Comparison of ENCODE assay signal across 9 mouse cellular contexts in the genomic region with DNA sequence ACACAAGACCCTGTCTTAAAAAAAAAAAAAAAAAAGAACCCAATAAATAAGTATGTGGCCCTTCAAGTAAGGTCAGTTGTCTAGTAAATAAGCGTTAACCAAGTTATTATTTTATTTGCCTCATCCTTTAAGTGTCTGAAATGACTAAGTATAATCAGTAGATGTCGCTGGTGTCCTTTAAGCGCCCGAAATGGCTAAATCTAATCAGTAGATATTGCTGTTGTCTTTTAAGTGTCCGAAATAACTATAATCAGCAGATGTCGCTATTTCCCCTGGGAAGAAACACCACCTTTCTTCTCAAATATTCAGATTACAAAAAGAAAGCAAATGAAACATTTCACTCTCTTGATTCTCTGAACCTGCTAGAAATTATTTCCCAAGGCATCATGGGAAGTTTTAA. TPM values are rescaled to one million over a fixed set of nuclear protein-coding genes. Genes with fewer than 3 reads are reported as not detected.
DNase-seq lines count a peak whose midpoint lies in the region; ATAC-seq lines count a peak whose summit lies in the region.
"Had no signal": no experiment of that assay in that cellular context is flagged by ENCODE, and none has a peak within 500 bp of the region (broad histone marks: within the 10 kb centered on the region; RNA-seq: fewer than 3 reads in every experiment).

No protein-coding gene starts in this region.

- no peaks in the 10 kb centered on the region for H3K4me1 ChIP-seq in intestine, embryonic 15.5 days (replicated peaks)
- no peaks in the 10 kb centered on the region for H3K4me1 ChIP-seq in intestine, embryonic 16.5 days (ENCODE audit: control insufficient read depth, insufficient read depth, low read length)

- no peaks in the 10 kb centered on the region for H3K9me3 ChIP-seq in intestine, embryonic 15.5 days
- no peaks in the 10 kb centered on the region for H3K9me3 ChIP-seq in intestine, embryonic 16.5 days (ENCODE audit: control insufficient read depth, low read length)

- peak; percentile 58; the same call in 1 of the 2 replicates for ATAC-seq in intestine, embryonic 15.5 days
- ATAC-seq in intestine, embryonic 16.5 days: no peak
- peak; percentile 88 for ATAC-seq in inflammation-experienced regulatory T-cells, adult 6 months

- DNase-seq in 3134 (ENCODE audit: extremely low read depth, insufficient read length, low spot score): peak; percentile 16
- DNase-seq in CD8-positive naive resting alpha-beta T cell, adult 2 months (ENCODE audit: low read depth in 2 of 2, low spot score in 2 of 2): peak; percentile 10 to 58
- peak; percentile 69 for DNase-seq in cerebellum, adult 9-10 months
- DNase-seq in retina, postnatal 1 day: peak; percentile 81
- no peak for DNase-seq in right cerebral cortex, postnatal 4 days

- 9% methylated on average over 6 of the region's 6 CpGs for WGBS in intestine, embryonic 15.5 days
- 14% methylated on average over 6 of the region's 6 CpGs for WGBS in intestine, embryonic 16.5 days

- H3K36me3 ChIP-seq in intestine, embryonic 15.5 days: no peaks in the 10 kb centered on the region
- H3K36me3 ChIP-seq in intestine, embryonic 16.5 days (ENCODE audit: control insufficient read depth, insufficient read depth, low read length): no peaks in the 10 kb centered on the region

- H3K27me3 ChIP-seq in intestine, embryonic 15.5 days (replicated peaks): no peaks in the 10 kb centered on the region
- no peaks in the 10 kb centered on the region for H3K27me3 ChIP-seq in intestine, embryonic 16.5 days (replicated peaks; ENCODE audit: control insufficient read depth, insufficient read depth, low read length)

- H3K4me3 ChIP-seq in intestine, embryonic 15.5 days (replicated peaks): no peak overlapping the region
- no peak overlapping the region for H3K4me3 ChIP-seq in intestine, embryonic 16.5 days (ENCODE audit: low read length)
- H3K4me3 ChIP-seq: erythroblast, embryonic 14.5 days had no signal

- H3K27ac ChIP-seq in intestine, embryonic 15.5 days: no peak overlapping the region
- H3K27ac ChIP-seq in intestine, embryonic 16.5 days (ENCODE audit: low read length): no peak overlapping the region

- H3K4me2 ChIP-seq in intestine, embryonic 15.5 days (replicated peaks): no peak overlapping the region
- no peak overlapping the region for H3K4me2 ChIP-seq in intestine, embryonic 16.5 days (ENCODE audit: low read depth, low read length)

- no peak overlapping the region for H3K9ac ChIP-seq in intestine, embryonic 15.5 days
- no peak overlapping the region for H3K9ac ChIP-seq in intestine, embryonic 16.5 days (ENCODE audit: low read depth, low read length)

RNA-seq across cellular contexts. Expression of gene Aldh8a1, which starts 5.8 kb away (rescaled TPM):
- polyA plus RNA-seq in intestine, embryonic 15.5 days (2015; fragmentation: Nextera tagmentation; extraction: Ambion mirVana): 0.33 and 0.71 TPM in 2 replicates
- polyA plus RNA-seq in intestine, embryonic 16.5 days (2015; fragmentation: Nextera tagmentation; extraction: Ambion mirVana): 0.24 and 1.1 TPM in 2 replicates
- not detected for polyA plus RNA-seq in inflammation-experienced regulatory T-cells, adult 6 months (2017; shearing (Covaris generic))
- polyA plus RNA-seq: erythroblast, embryonic 14.5 days had no signal
